28 mouse cellular contexts compared by ENCODE assay signal in genomic region chr13:70771100-70771499, GRCm38 (mm10).
"Had no signal": no experiment of that assay in that cellular context is flagged by ENCODE, and none has a peak within 500 bp of the region (broad histone marks: within the 10 kb centered on the region; RNA-seq: fewer than 3 reads in every experiment).

No protein-coding gene starts in this region.

- H3K36me3 ChIP-seq: heart, embryonic 13.5 days; heart, embryonic 15.5 days; hindbrain, embryonic 13.5 days; hindbrain, embryonic 15.5 days; intestine, embryonic 15.5 days; limb, embryonic 10.5 days; limb, embryonic 12.5 days; liver, embryonic 13.5 days; liver, embryonic 15.5 days had no signal

- H3K4me3 ChIP-seq: heart, embryonic 13.5 days; heart, embryonic 15.5 days; hindbrain, embryonic 13.5 days; hindbrain, embryonic 15.5 days; intestine, embryonic 15.5 days; kidney, embryonic 15.5 days; layer of hippocampus, adult 2 months; left cerebral cortex, adult 2 months; limb, embryonic 10.5 days; limb, embryonic 12.5 days; liver, embryonic 13.5 days; liver, embryonic 15.5 days had no signal

- H3K27ac ChIP-seq: heart, embryonic 13.5 days; heart, embryonic 15.5 days; hindbrain, embryonic 13.5 days; hindbrain, embryonic 15.5 days; hindbrain, postnatal 0 days; intestine, embryonic 15.5 days; kidney, embryonic 15.5 days; kidney, postnatal 0 days; layer of hippocampus, adult 2 months; left cerebral cortex, adult 2 months; limb, embryonic 10.5 days; limb, embryonic 12.5 days; liver, embryonic 13.5 days; liver, embryonic 15.5 days had no signal

- H3K9ac ChIP-seq: heart, embryonic 13.5 days; heart, embryonic 15.5 days; hindbrain, embryonic 13.5 days; hindbrain, embryonic 15.5 days; intestine, embryonic 15.5 days; kidney, embryonic 15.5 days; limb, embryonic 12.5 days; liver, embryonic 13.5 days; liver, embryonic 15.5 days; liver, postnatal 0 days had no signal

- DNase-seq: gastrocnemius, postnatal 14 days; gastrocnemius, postnatal 36 days; heart, adult 18-20 months; heart, postnatal 14 days; heart, postnatal 36 days; kidney, adult 11 months; kidney, adult 2 months; kidney, adult 9 months; kidney, postnatal 25 days; kidney, postnatal 4 days; liver; liver, embryonic 13.5 days; liver, postnatal 0 days had no signal

- H3K9me3 ChIP-seq: heart, embryonic 13.5 days; heart, embryonic 15.5 days; hindbrain, embryonic 13.5 days; hindbrain, embryonic 15.5 days; intestine, embryonic 15.5 days; kidney, embryonic 15.5 days; limb, embryonic 10.5 days; limb, embryonic 12.5 days; liver, embryonic 13.5 days; liver, embryonic 15.5 days had no signal

- H3K27me3 ChIP-seq: heart, embryonic 13.5 days; heart, embryonic 15.5 days; hindbrain, embryonic 13.5 days; hindbrain, embryonic 15.5 days; intestine, embryonic 15.5 days; kidney, embryonic 15.5 days; limb, embryonic 12.5 days; liver, embryonic 13.5 days; liver, embryonic 15.5 days had no signal

- ATAC-seq: hindbrain, postnatal 0 days; intestine, embryonic 15.5 days; liver, postnatal 0 days had no signal

- H3K4me2 ChIP-seq: heart, embryonic 11.5 days; heart, embryonic 13.5 days; heart, embryonic 15.5 days; hindbrain, embryonic 13.5 days; hindbrain, embryonic 15.5 days; intestine, embryonic 15.5 days; kidney, embryonic 15.5 days; limb, embryonic 12.5 days; liver, embryonic 11.5 days; liver, embryonic 13.5 days; liver, embryonic 15.5 days had no signal

- H3K4me1 ChIP-seq: heart, embryonic 13.5 days; heart, embryonic 15.5 days; hindbrain, embryonic 13.5 days; hindbrain, embryonic 15.5 days; intestine, embryonic 15.5 days; kidney, embryonic 15.5 days; limb, embryonic 10.5 days; limb, embryonic 12.5 days; liver, embryonic 13.5 days; liver, embryonic 15.5 days had no signal
